In genomic region chr8:105270101-105270915, GRCm38 (mm10) we compare ENCODE assay signal across 1 mouse cellular context.
TF ChIP-seq lines count a peak whose summit lies in the region.

No protein-coding gene starts in this region.

TF ChIP-seq in MEL, 35 proteins besides CTCF, POLR2A, EP300 and RAD21:
- TF ChIP-seq SMC3 (IDR thresholded peaks at IDR 0.05; ENCODE audit: low read depth, low read length) (no peak), E2F4 (IDR thresholded peaks at IDR 0.05; ENCODE audit: borderline replicate concordance, low read depth, low read length) (no peak), MAX (IDR thresholded peaks at IDR 0.05; ENCODE audit: low read length) (no peak), MYB (IDR thresholded peaks at IDR 0.05; ENCODE audit: low read depth, low read length) (no peak), MAZ (IDR thresholded peaks at IDR 0.05; ENCODE audit: low read depth, low read length) (no peak), MAFK (IDR thresholded peaks at IDR 0.05; ENCODE audit: borderline replicate concordance, low read depth, low read length) (no peak), ZKSCAN1 (IDR thresholded peaks at IDR 0.05; ENCODE audit: low read depth, low read length) (no peak), ETS1 (IDR thresholded peaks at IDR 0.05; ENCODE audit: low read depth, low read length) (no peak), POLR2AphosphoS5 (IDR thresholded peaks at IDR 0.05; ENCODE audit: borderline replicate concordance, low read depth, low read length) (no peak)
TF ChIP-seq in MEL: peak in this region for 0.
